Mouse (Mus musculus) cortical plate, adult 2 months (tissue): ENCODE data around the gene Sult4a1. TPM values are rescaled to one million over a fixed set of nuclear protein-coding genes. Genes with fewer than 3 reads are reported as not detected.
A peak's percentile ranks its signal among the peaks of the same experiment; 100 is the strongest.

Experiments
- H3K27ac ChIP-seq: fragments of 200-500 bp; 2 replicates; pipeline ENCODE4 v1.5.1; 2012; ENCODE audit warnings: low read length, control low read depth, inconsistent platforms; ENCODE audit not compliant: insufficient read depth
- H3K4me1 ChIP-seq: fragments of 200-500 bp; 2 replicates; pipeline ENCODE4 v1.6.1; 2011; ENCODE audit warnings: low read length; ENCODE audit not compliant: control insufficient read depth, insufficient read depth
- H3K4me3 ChIP-seq: fragments of 200-500 bp; 2 replicates; pipeline ENCODE4 v1.5.1; 2011; ENCODE audit warnings: mild to moderate bottlenecking, low read length, control low read depth; ENCODE audit not compliant: insufficient read depth
- CTCF ChIP-seq: fragments of 200-500 bp; IDR thresholded peaks from 2 replicates; pipeline ENCODE4 v1.5.1; 2011; ENCODE audit warnings: mild to moderate bottlenecking, control low read depth, low read length; ENCODE audit not compliant: insufficient read depth; ENCODE audit errors: extremely low read depth
- POLR2A ChIP-seq: fragments of 200-500 bp; IDR thresholded peaks from 2 replicates; pipeline ENCODE4 v1.6.1; 2011; ENCODE audit warnings: mild to moderate bottlenecking, low read length, control low read depth; ENCODE audit not compliant: insufficient read depth; ENCODE audit errors: extremely low read depth
- polyA plus RNA-seq: library from polyadenylated mRNA; depleted of rRNA; stranded (reverse); fragments of >200 nt; gene quantifications from 2 replicates; pipeline ENCODE4 v1.2.3, GENCODE M21; 2012; rRNA removed

Gene Sult4a1
- polyA plus RNA-seq = 440 and 441 TPM in 2 replicates

DNA sequence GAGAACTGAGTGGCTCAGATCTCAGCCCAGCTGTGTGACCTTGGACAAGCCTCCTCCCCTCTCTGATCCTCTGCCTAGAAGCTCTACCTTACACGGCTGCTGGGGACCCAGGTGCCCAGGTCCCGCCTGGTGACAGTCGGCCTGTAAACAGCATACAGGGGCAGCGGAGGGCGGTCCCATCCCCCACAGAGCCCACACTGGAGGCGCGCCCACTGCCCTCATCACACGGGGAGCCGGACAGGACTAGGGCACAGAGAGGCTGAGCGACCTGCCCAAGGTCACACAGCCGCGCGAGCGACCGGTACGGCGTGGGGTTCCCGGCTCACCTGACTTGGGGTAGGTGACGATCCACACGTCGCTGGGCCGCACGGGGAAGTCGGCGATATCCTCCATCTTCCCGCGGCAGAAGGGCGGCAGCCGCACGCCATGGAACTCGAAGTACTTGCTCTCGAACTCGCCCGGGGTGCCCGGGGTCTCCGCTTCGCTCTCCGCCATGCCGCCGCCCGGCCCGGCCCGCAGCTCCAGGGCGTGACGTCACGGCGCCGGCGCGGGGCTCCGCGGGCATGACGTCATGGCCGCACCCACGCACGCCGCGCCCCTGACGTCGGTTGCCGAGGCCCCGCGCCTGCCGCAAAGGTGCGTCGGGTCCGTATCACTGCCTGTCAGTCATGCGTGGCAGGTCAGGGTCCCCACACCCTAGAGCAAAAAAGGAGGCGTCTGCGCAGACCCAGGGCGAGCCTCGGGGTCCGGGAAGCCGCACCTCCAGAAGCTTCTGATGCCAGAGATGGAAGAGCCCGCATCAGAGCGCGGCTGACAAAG is at the start of gene Sult4a1:
Sult4a1 (minus strand) TSS at position 650 of the 819 bp plus-strand sequence.
- peaks cover 8% of the 10 kb centered on the region for H3K4me1 ChIP-seq
- TF ChIP-seq POLR2A = peak; percentile 71; the same call in 1 of the 2 replicates
- TF ChIP-seq CTCF = no peak
- H3K4me3 ChIP-seq = peak within 1 kb of the TSS; percentile 99
- peak within 1 kb of the TSS; percentile 89 for H3K27ac ChIP-seq

DNA sequence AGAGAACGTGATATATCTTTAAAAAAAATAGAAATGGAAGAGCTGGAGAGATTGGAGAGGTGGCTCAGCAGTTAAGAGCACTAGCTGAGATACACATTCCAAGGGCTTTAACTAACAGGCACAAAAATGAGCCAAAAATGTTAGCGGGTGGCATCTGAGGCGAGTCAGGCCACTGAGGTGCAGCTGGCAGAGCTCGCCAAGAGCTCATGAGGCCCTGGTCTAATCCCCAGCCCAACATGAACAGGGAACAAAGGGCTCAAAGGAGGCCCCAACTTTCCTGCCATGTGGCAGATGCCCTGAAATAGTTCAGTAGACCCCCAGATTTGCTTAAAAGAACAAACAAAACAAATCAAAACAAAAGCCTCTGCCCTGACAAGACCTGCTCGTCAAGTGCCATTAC is 35.4 kb upstream of the Sult4a1 start:
- Histone ChIP-seq H3K4me1 (no peaks in the 10 kb centered on the region), H3K27ac (no peak overlapping the region), H3K4me3 (no peak overlapping the region)
- no peak for TF ChIP-seq POLR2A
- no peak for TF ChIP-seq CTCF

DNA sequence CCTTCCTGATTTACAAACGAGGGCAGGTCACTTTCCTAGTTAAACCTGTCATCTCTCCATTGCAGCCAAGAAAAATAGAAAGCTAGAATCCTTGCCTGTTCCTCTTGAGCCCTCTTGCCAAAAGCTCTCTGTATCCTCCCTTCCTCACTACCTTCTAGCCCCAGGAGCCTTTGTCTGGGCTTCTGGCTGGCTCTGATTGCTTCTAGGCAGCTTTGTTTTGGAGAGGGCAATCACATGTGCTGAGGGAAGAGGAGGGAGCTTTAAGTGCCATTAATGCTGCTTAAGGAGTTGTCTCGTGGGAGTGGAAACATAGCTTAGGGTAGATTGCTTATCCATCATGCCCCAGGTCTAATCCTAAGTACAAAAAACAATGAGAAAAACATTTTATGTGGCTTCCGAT is 34.6 kb upstream of the Sult4a1 start:
- TF ChIP-seq POLR2A = no peak
- TF ChIP-seq CTCF = no peak
- no peaks in the 10 kb centered on the region for H3K4me1 ChIP-seq
- H3K27ac ChIP-seq = no peak overlapping the region
- no peak overlapping the region for H3K4me3 ChIP-seq

DNA sequence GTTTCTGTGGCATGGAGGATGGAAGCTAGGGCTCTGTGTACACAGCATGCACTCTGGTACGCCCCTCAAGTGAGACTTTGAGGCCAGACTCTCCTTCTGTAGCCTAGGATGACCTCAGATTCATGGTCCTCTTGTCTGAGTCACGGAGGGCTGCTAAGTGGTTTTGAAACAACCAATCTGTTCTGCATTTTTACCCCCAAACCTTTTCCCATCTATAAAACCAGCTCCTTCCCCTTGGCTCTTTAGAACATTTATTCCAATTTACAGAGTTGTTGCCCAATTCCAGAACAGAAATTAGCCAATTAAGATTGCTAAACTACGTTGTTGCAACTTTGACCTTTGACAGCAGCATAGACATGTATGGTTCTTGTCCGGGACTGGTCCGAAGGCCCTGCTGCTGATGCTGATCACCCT is 34.0 kb upstream of the Sult4a1 start:
- Histone ChIP-seq H3K4me1 (no peaks in the 10 kb centered on the region), H3K4me3 (no peak overlapping the region), H3K27ac (no peak overlapping the region)
- no peak for TF ChIP-seq CTCF
- TF ChIP-seq POLR2A = no peak

DNA sequence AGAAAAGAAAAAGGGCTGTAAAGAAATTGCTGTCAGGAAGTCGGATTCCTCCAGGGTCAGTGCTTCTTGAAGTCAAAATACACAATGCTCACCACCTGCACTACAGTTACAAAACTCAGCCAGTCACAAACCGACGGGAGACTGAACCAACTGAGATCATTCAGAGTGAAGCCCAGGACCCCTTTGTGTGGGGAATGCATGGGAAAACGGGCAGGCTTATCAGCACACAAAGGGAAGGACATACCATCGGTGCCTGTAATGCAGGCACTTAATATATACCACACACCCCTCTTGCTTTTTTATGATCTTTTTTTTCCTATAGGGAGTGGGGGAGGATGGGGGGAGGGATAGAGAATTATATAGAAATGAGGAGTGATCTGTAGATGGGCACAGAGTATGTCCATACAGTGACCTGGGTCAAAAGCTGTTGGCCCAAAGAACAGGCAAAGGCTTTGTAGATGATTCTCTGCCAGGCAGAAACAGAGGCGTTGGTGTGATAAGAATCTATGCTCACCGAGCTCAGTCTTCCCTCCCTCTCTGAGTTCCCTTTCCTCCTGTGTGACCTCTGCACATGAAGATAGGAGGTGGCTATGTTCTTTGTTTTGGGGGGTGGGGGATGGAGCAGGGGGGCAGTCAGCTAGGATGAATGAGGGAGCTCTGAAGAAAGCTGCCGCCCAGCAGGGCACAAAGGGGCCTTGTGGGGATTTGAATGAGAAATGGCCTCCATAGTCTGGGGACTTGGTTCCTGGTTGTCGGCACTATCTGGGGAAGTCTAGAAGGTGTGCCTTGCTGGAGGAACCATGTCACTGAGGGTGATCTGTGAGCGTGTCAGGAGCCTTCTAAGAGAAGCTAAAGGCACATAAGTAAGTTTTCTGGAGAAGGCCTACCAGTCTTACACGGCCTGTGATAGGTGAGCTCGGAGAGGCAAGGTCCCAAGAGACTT is 31.2 kb upstream of the Sult4a1 start:
- H3K4me3 ChIP-seq = no peak overlapping the region
- no peaks in the 10 kb centered on the region for H3K4me1 ChIP-seq
- no peak overlapping the region for H3K27ac ChIP-seq
- no peak for TF ChIP-seq CTCF
- no peak for TF ChIP-seq POLR2A

DNA sequence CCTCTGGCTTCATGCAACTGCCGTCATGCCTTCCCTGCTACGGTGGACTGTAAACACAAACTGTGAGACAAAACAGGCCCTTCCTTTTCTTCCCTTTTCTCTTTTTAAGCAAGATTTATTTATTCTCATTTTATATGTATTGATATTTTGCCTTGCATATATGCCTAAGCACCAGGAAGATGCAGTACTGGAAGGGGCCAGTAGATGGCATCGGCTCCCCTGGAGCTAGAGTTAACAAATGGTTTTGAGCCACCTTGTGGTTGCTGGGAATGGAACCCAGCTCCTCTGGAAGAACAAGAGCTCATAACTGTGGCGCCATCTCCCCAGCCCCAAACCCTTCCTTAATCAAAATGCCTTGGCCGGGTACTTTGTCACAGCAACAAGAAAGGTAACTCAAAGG is 29.9 kb upstream of the Sult4a1 start:
- Histone ChIP-seq H3K27ac (no peak overlapping the region), H3K4me1 (no peaks in the 10 kb centered on the region), H3K4me3 (no peak overlapping the region)
- TF ChIP-seq POLR2A = no peak
- peak; percentile 45 for TF ChIP-seq CTCF

DNA sequence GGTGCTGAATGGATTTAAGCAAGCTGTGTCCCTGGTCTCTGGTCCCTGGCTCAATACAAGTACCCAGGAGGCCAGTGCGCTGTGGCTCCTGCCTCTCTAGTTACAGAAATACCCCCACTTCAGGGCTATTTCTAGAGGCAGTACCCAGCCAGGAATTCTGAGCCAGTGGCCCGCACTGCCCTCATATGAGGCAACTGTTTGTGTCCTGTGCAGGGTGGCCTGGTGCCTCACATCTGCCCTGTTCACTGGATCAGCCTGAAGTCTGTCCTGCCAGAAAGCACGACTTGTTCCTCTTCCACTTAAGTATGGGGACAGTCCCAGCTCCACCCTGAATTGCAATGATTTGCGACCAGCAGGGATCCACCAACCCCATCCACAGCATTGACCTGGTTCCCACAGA is 27.9 kb upstream of the Sult4a1 start:
- Histone ChIP-seq H3K4me3 (no peak overlapping the region), H3K27ac (no peak overlapping the region), H3K4me1 (no peaks in the 10 kb centered on the region)
- no peak for TF ChIP-seq POLR2A
- TF ChIP-seq CTCF = no peak

DNA sequence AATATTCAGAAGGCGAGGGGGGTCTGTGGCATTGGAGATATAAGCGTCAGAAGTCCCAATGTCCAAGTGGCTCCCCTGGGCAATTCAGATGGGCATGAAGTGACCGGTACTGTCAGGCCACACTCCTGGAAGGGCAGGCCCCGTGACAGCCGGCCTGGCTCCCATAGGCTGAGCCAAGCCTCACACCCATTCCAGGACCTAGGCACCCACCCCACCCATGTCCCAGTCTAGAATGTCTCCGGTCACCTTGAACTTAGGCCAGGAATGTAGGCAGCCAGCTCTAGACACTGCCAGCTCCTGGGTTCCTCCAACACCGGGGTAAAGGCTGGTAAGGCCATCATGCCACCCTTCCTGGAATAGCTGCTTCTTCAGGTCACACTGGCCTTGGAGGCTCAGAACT is 26.4 kb upstream of the Sult4a1 start:
- no peak overlapping the region for H3K27ac ChIP-seq
- H3K4me1 ChIP-seq = no peaks in the 10 kb centered on the region
- no peak overlapping the region for H3K4me3 ChIP-seq
- TF ChIP-seq POLR2A (no peak), CTCF (no peak)

DNA sequence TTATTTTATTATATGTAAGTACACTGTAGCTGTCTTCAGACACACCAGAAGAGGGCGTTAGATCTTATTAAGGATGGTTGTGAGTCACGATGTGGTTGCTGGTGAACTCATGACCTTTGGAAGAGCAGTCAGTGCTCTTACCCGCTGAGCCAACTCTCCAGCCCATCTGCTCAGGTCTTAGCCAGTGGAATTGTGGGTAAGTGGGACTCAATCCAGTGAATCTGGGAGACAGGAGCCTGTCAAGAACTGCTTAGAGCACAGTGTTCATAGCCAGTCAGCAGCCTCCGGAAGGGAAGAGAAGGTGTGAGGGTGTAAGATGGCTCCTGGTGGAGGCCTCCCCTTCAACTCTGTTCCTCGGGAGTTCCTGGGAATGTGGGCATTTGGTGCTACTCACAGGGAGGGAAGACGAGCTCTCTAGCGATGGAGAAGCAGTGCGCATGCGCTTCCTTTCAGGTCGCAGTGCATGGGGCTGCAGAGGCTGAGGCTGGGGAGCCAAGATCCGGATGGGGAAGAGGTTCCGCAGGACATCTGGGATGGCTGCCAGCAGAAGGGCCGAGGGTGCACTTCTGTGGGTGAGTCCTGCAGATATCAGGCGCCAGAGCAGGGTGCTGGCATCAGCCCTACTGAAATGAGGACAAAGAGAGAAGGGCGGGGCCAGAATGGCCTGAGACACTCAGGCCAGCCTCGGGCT is 25.7 kb upstream of the Sult4a1 start:
- H3K4me3 ChIP-seq = no peak overlapping the region
- no peak overlapping the region for H3K27ac ChIP-seq
- TF ChIP-seq POLR2A (no peak), CTCF (no peak)
- no peaks in the 10 kb centered on the region for H3K4me1 ChIP-seq
